In genomic region chr19:45079769-45080515, GRCm38 (mm10) we compare ENCODE assay signal across 8 mouse cellular contexts. TPM values are rescaled to one million over a fixed set of nuclear protein-coding genes. Genes with fewer than 3 reads are reported as not detected.
DNase-seq lines count a peak whose midpoint lies in the region; ATAC-seq and TF ChIP-seq lines count a peak whose summit lies in the region.

No protein-coding gene starts in this region.

- TF ChIP-seq EP300 in stomach, postnatal 0 days (optimal IDR thresholded peaks at IDR 0.05), result no peak

- WGBS in hindbrain, postnatal 0 days, result 1% methylated on average over 45 of the region's 45 CpGs
- under 1% methylated on average over 45 of the region's 45 CpGs for WGBS in limb, embryonic 13.5 days
- 1% methylated on average over 45 of the region's 45 CpGs for WGBS in midbrain, embryonic 14.5 days
- 2% methylated on average over 45 of the region's 45 CpGs for WGBS in stomach, postnatal 0 days

- peak overlapping the region; percentile 60 for H3K4me2 ChIP-seq in hindbrain, postnatal 0 days (ENCODE audit: low read depth, low read length)
- H3K4me2 ChIP-seq in limb, embryonic 13.5 days (replicated peaks), result peak overlapping the region; percentile 96
- H3K4me2 ChIP-seq in midbrain, embryonic 14.5 days (ENCODE audit: low read length), result peak overlapping the region; percentile 56
- H3K4me2 ChIP-seq in stomach, postnatal 0 days (replicated peaks; ENCODE audit: low read depth), result peak overlapping the region; percentile 71

- no peaks in the 10 kb centered on the region for H3K36me3 ChIP-seq in hindbrain, postnatal 0 days (ENCODE audit: insufficient read depth, low read length)
- H3K36me3 ChIP-seq in limb, embryonic 13.5 days, result no peaks in the 10 kb centered on the region
- no peaks in the 10 kb centered on the region for H3K36me3 ChIP-seq in midbrain, embryonic 14.5 days (ENCODE audit: control insufficient read depth, insufficient read depth, low read length)
- no peaks in the 10 kb centered on the region for H3K36me3 ChIP-seq in stomach, postnatal 0 days (ENCODE audit: control insufficient read depth, insufficient read depth, low read length)

- H3K4me3 ChIP-seq in hindbrain, postnatal 0 days (ENCODE audit: low read length), result peak overlapping the region; percentile 30
- H3K4me3 ChIP-seq in limb, embryonic 13.5 days, result peak overlapping the region; percentile 38
- peak overlapping the region; percentile 23 for H3K4me3 ChIP-seq in midbrain, embryonic 14.5 days (replicated peaks; ENCODE audit: low read depth, low read length)
- peak overlapping the region; percentile 29 for H3K4me3 ChIP-seq in stomach, postnatal 0 days (ENCODE audit: low read depth, low read length)

- H3K9ac ChIP-seq in hindbrain, postnatal 0 days (replicated peaks; ENCODE audit: low read length), result peak overlapping the region; percentile 33; the same call in 1 of the 2 replicates
- H3K9ac ChIP-seq in limb, embryonic 13.5 days, result peak overlapping the region; percentile 63
- H3K9ac ChIP-seq in midbrain, embryonic 14.5 days (replicated peaks; ENCODE audit: low read length), result peak overlapping the region; percentile 40; the same call in 1 of the 2 replicates
- H3K9ac ChIP-seq in stomach, postnatal 0 days (ENCODE audit: low read length), result peak overlapping the region; percentile 47

- peaks cover 45% of the 10 kb centered on the region for H3K27me3 ChIP-seq in hindbrain, postnatal 0 days (ENCODE audit: insufficient read depth, low read length)
- H3K27me3 ChIP-seq in limb, embryonic 13.5 days, result peaks cover 93% of the 10 kb centered on the region
- H3K27me3 ChIP-seq in midbrain, embryonic 14.5 days (ENCODE audit: control insufficient read depth, insufficient read depth, low read length), result peaks cover 56% of the 10 kb centered on the region
- peaks cover 14% of the 10 kb centered on the region; the same call in 1 of the 2 replicates for H3K27me3 ChIP-seq in stomach, postnatal 0 days (ENCODE audit: control insufficient read depth, insufficient read depth, low read length)

- DNase-seq in left cerebral cortex, adult 18-20 months (ENCODE audit: low spot score in 2 of 2), result peak; percentile 55 to 79
- DNase-seq in left cerebral cortex, adult 11 months (ENCODE audit: low spot score), result no peak
- peak; percentile 74 to 85 for DNase-seq in cerebellum, postnatal 10 days
- DNase-seq in gastrocnemius, postnatal 14 days, result peak; percentile 69
- peak; percentile 51 for DNase-seq in hindbrain, postnatal 0 days (ENCODE audit: low spot score)
- peak; percentile 50 for DNase-seq in midbrain, embryonic 14.5 days
- peak; percentile 85 for DNase-seq in stomach, postnatal 0 days (ENCODE audit: low spot score)

- H3K4me1 ChIP-seq in hindbrain, postnatal 0 days (ENCODE audit: insufficient read depth, low read length), result peaks cover 25% of the 10 kb centered on the region
- H3K4me1 ChIP-seq in limb, embryonic 13.5 days, result peaks cover 62% of the 10 kb centered on the region
- H3K4me1 ChIP-seq in midbrain, embryonic 14.5 days (ENCODE audit: control insufficient read depth, insufficient read depth, low read length), result peaks cover 26% of the 10 kb centered on the region; the same call in 1 of the 2 replicates
- H3K4me1 ChIP-seq in stomach, postnatal 0 days (replicated peaks; ENCODE audit: control insufficient read depth, insufficient read depth), result peaks cover 17% of the 10 kb centered on the region

- TF ChIP-seq CTCF in hindbrain, postnatal 0 days (IDR thresholded peaks at IDR 0.05; ENCODE audit: low read depth), result no peak
- no peak; the same call in 1 of the 2 replicates for TF ChIP-seq CTCF in stomach, postnatal 0 days (IDR thresholded peaks at IDR 0.05; ENCODE audit: low read depth)

- no peak for ATAC-seq in hindbrain, postnatal 0 days
- ATAC-seq in limb, embryonic 13.5 days (ENCODE audit: low FRiP score, low read depth), result peak; percentile 38; the same call in 1 of the 2 replicates
- no peak for ATAC-seq in midbrain, embryonic 14.5 days (ENCODE audit: low FRiP score, low TSS enrichment)
- peak; percentile 63 for ATAC-seq in stomach, postnatal 0 days (ENCODE audit: low FRiP score, low TSS enrichment)

- H3K9me3 ChIP-seq in hindbrain, postnatal 0 days (ENCODE audit: low read length), result no peaks in the 10 kb centered on the region
- H3K9me3 ChIP-seq in limb, embryonic 13.5 days, result no peaks in the 10 kb centered on the region
- H3K9me3 ChIP-seq in midbrain, embryonic 14.5 days (ENCODE audit: control insufficient read depth, low read length), result no peaks in the 10 kb centered on the region
- H3K9me3 ChIP-seq in stomach, postnatal 0 days (ENCODE audit: control insufficient read depth, low read length), result no peaks in the 10 kb centered on the region

- H3K27ac ChIP-seq in hindbrain, postnatal 0 days, result no peak overlapping the region
- peak overlapping the region; percentile 16; the same call in 1 of the 2 replicates for H3K27ac ChIP-seq in limb, embryonic 13.5 days
- no peak overlapping the region for H3K27ac ChIP-seq in midbrain, embryonic 14.5 days (replicated peaks; ENCODE audit: low read depth, low read length)
- peak overlapping the region; percentile 9; the same call in 1 of the 2 replicates for H3K27ac ChIP-seq in stomach, postnatal 0 days (replicated peaks)

- intact Hi-C loops in gastrocnemius, postnatal 14 days (cut with DNase I; ENCODE audit: low total_unique reads), result no loop called here

RNA-seq across cellular contexts. Expression of gene Kazald1, which starts 4.9 kb away (rescaled TPM):
- 1 to 10 TPM; 6.7 to 7.3 TPM for total RNA-seq in left cerebral cortex, adult 18-20 months (2021)
- 1 to 10 TPM; 7.3 to 9.5 TPM for total RNA-seq in gastrocnemius, postnatal 14 days (2021)
- 1.7 and 2.8 TPM in 2 replicates for total RNA-seq in hindbrain, postnatal 0 days (2014; rRNA removed)
- 2.6 and 3.2 TPM in 2 replicates for polyA plus RNA-seq in hindbrain, postnatal 0 days (2015; fragmentation: Nextera tagmentation; extraction: Ambion mirVana)
- polyA plus RNA-seq in limb, embryonic 13.5 days (2015; fragmentation: Nextera tagmentation; extraction: Ambion mirVana), result 18.6 and 20.4 TPM in 2 replicates
- polyA plus RNA-seq in midbrain, embryonic 14.5 days (2014; fragmentation: Nextera tagmentation; extraction: Ambion mirVana), result 0.72 and 1.4 TPM in 2 replicates
- polyA plus RNA-seq in stomach, postnatal 0 days (2015; fragmentation: Nextera tagmentation; extraction: Ambion mirVana), result 3.0 and 3.8 TPM in 2 replicates

RNA-seq across cellular contexts. Expression of gene Sfxn3, which starts 32.6 kb away (rescaled TPM):
- 100 to 1,000 TPM; 118 to 125 TPM for total RNA-seq in left cerebral cortex, adult 18-20 months (2021)
- total RNA-seq in gastrocnemius, postnatal 14 days (2021), result 10 to 100 TPM; 21.3 to 22.1 TPM
- total RNA-seq in hindbrain, postnatal 0 days (2014; rRNA removed), result 63.9 and 76.9 TPM in 2 replicates
- polyA plus RNA-seq in hindbrain, postnatal 0 days (2015; fragmentation: Nextera tagmentation; extraction: Ambion mirVana), result 64.4 and 77.3 TPM in 2 replicates
- 26.0 and 26.5 TPM in 2 replicates for polyA plus RNA-seq in limb, embryonic 13.5 days (2015; fragmentation: Nextera tagmentation; extraction: Ambion mirVana)
- 71.1 and 72.7 TPM in 2 replicates for polyA plus RNA-seq in midbrain, embryonic 14.5 days (2014; fragmentation: Nextera tagmentation; extraction: Ambion mirVana)
- 26.7 and 29.7 TPM in 2 replicates for polyA plus RNA-seq in stomach, postnatal 0 days (2015; fragmentation: Nextera tagmentation; extraction: Ambion mirVana)

RNA-seq across cellular contexts. Expression of gene Pdzd7, which starts 34.4 kb away (rescaled TPM):
- total RNA-seq in left cerebral cortex, adult 18-20 months (2021), result 1 to 10 TPM; 4.3 to 5.6 TPM
- 10 to 100 TPM in 1 of 2 experiments, 1 to 10 TPM in 1; 9.8 to 10.9 TPM for total RNA-seq in gastrocnemius, postnatal 14 days (2021)
- 4.8 and 7.7 TPM in 2 replicates for total RNA-seq in hindbrain, postnatal 0 days (2014; rRNA removed)
- polyA plus RNA-seq in hindbrain, postnatal 0 days (2015; fragmentation: Nextera tagmentation; extraction: Ambion mirVana), result 1.9 and 2.5 TPM in 2 replicates
- polyA plus RNA-seq in limb, embryonic 13.5 days (2015; fragmentation: Nextera tagmentation; extraction: Ambion mirVana), result 0.41 and 0.56 TPM in 2 replicates
- 2.4 and 2.8 TPM in 2 replicates for polyA plus RNA-seq in midbrain, embryonic 14.5 days (2014; fragmentation: Nextera tagmentation; extraction: Ambion mirVana)
- 0.33 TPM in 2 replicates for polyA plus RNA-seq in stomach, postnatal 0 days (2015; fragmentation: Nextera tagmentation; extraction: Ambion mirVana)

Comparison
In these comparisons a context has a peak if more than half of its experiments do, and no peak if none do; other contexts are left out.
1. ATAC-seq: peak in limb, embryonic 13.5 days (single experiment) and stomach, postnatal 0 days (single experiment); none in hindbrain, postnatal 0 days (single experiment) and midbrain, embryonic 14.5 days (single experiment).
2. H3K27ac ChIP-seq: peak in limb, embryonic 13.5 days (single experiment) and stomach, postnatal 0 days (single experiment); none in hindbrain, postnatal 0 days (single experiment) and midbrain, embryonic 14.5 days (single experiment).
3. Peak in every context shown above with its lines, with median percentiles within 50 percentile points of each other: H3K4me2 ChIP-seq, H3K4me3 ChIP-seq and H3K9ac ChIP-seq.